ENCODE assay signal across 9 mouse cellular contexts in the genomic region with DNA sequence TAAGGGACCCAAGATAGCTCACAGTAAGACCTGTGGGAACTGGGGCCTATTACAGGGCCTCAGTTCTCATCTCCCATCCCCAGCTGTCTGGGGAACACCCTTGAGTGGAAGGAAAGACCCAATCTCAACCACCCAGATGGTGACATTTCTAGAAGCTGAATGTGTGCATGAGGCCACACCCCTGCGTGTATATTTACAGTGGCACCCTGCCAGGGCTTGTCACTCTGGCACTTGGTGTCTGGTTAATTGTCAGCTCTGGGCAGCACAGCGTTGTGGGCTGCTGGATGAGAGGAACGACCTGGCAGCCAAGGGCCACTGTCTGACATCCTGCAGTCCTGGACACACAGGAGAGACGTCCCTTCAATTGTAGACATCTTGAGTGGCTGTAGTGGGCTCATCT. TPM values are rescaled to one million over a fixed set of nuclear protein-coding genes. Genes with fewer than 3 reads are reported as not detected.
DNase-seq lines count a peak whose midpoint lies in the region; ATAC-seq and TF ChIP-seq lines count a peak whose summit lies in the region.
"Had no signal": no experiment of that assay in that cellular context is flagged by ENCODE, and none has a peak within 500 bp of the region (broad histone marks: within the 10 kb centered on the region; RNA-seq: fewer than 3 reads in every experiment).

No protein-coding gene starts in this region.

- no peak for TF ChIP-seq CTCF in lung, embryonic 14.5 days (IDR thresholded peaks at IDR 0.05; ENCODE audit: low read depth)

- no peaks in the 10 kb centered on the region for H3K27me3 ChIP-seq in kidney, embryonic 16.5 days (ENCODE audit: insufficient read depth, low read length)
- no peaks in the 10 kb centered on the region for H3K27me3 ChIP-seq in intestine, embryonic 15.5 days (replicated peaks)
- no peaks in the 10 kb centered on the region for H3K27me3 ChIP-seq in lung, embryonic 14.5 days (ENCODE audit: insufficient read depth, low read length)
- H3K27me3 ChIP-seq: limb, embryonic 15.5 days had no signal

- H3K27ac ChIP-seq in kidney, embryonic 16.5 days (ENCODE audit: low read length): no peak overlapping the region
- 0 out of 2 replicates have a peak overlapping the region, but pooled peaks have one; percentile 94 for H3K27ac ChIP-seq in intestine, embryonic 15.5 days
- peak overlapping the region; percentile 69; the same call in 1 of the 2 replicates for H3K27ac ChIP-seq in lung, embryonic 14.5 days (ENCODE audit: low read depth)

- ATAC-seq in kidney, embryonic 16.5 days (ENCODE audit: low FRiP score, low TSS enrichment): no peak
- ATAC-seq in intestine, embryonic 15.5 days: peak; percentile 6; the same call in 1 of the 2 replicates
- ATAC-seq in lung, embryonic 14.5 days (ENCODE audit: insufficient read depth): no peak

- no peak overlapping the region for H3K4me2 ChIP-seq in kidney, embryonic 16.5 days (replicated peaks; ENCODE audit: low read depth, low read length)
- H3K4me2 ChIP-seq in intestine, embryonic 15.5 days (replicated peaks): peak overlapping the region; percentile 76
- peak overlapping the region; percentile 84 for H3K4me2 ChIP-seq in lung, embryonic 14.5 days

- peak; percentile 70 for DNase-seq in kidney, adult 11 months
- DNase-seq in c-Kit-positive CD71-positive TER-119-negative erythroid progenitor cells, embryonic 14.5 days (ENCODE audit: low read depth): peak; percentile 97
- DNase-seq in lung, embryonic 14.5 days: peak; percentile 68
- no peak for DNase-seq in testis, postnatal 10 days (ENCODE audit: low spot score)
- DNase-seq in thymus, postnatal 4 days: no peak
- no peak for DNase-seq in thymus, adult 18-20 months

- H3K36me3 ChIP-seq in kidney, embryonic 16.5 days (ENCODE audit: insufficient read depth, low read length): 0 out of 2 replicates have a peak, but pooled peaks cover 3% of the 10 kb centered on the region
- H3K36me3 ChIP-seq in intestine, embryonic 15.5 days: peaks cover 5% of the 10 kb centered on the region; the same call in 1 of the 2 replicates
- peaks cover 30% of the 10 kb centered on the region for H3K36me3 ChIP-seq in lung, embryonic 14.5 days (ENCODE audit: insufficient read depth)

- H3K4me1 ChIP-seq in kidney, embryonic 16.5 days (ENCODE audit: insufficient read depth, low read length): peaks cover 36% of the 10 kb centered on the region
- H3K4me1 ChIP-seq in intestine, embryonic 15.5 days (replicated peaks): peaks cover 45% of the 10 kb centered on the region
- peaks cover 18% of the 10 kb centered on the region; the same call in 1 of the 2 replicates for H3K4me1 ChIP-seq in lung, embryonic 14.5 days (ENCODE audit: insufficient read depth)

- H3K4me3 ChIP-seq in kidney, embryonic 16.5 days (ENCODE audit: low read length): no peak overlapping the region
- no peak overlapping the region for H3K4me3 ChIP-seq in intestine, embryonic 15.5 days (replicated peaks)
- no peak overlapping the region for H3K4me3 ChIP-seq in lung, embryonic 14.5 days (ENCODE audit: low read depth, low read length)

- H3K9ac ChIP-seq in kidney, embryonic 16.5 days (replicated peaks; ENCODE audit: low read length): no peak overlapping the region
- no peak overlapping the region for H3K9ac ChIP-seq in intestine, embryonic 15.5 days
- peak overlapping the region; percentile 86; the same call in 1 of the 2 replicates for H3K9ac ChIP-seq in lung, embryonic 14.5 days

- H3K9me3 ChIP-seq in kidney, embryonic 16.5 days (ENCODE audit: low read length): no peaks in the 10 kb centered on the region
- no peaks in the 10 kb centered on the region for H3K9me3 ChIP-seq in intestine, embryonic 15.5 days
- no peaks in the 10 kb centered on the region for H3K9me3 ChIP-seq in lung, embryonic 14.5 days (ENCODE audit: low read depth, low read length)
- H3K9me3 ChIP-seq: limb, embryonic 15.5 days had no signal

- WGBS in kidney, embryonic 16.5 days: 46% methylated on average over 4 of the region's 4 CpGs
- whole genome bisulfite sequencing in intestine, embryonic 15.5 days: 35% methylated on average over 4 of the region's 4 CpGs
- WGBS in lung, embryonic 14.5 days: 22% methylated on average over 4 of the region's 4 CpGs

RNA-seq across cellular contexts. Expression of gene Ube2v1, which starts 3.0 kb away (rescaled TPM):
- polyA plus RNA-seq in kidney, embryonic 16.5 days (2015; fragmentation: Nextera tagmentation; extraction: Ambion mirVana): 319 and 338 TPM in 2 replicates
- 268 and 270 TPM in 2 replicates for polyA plus RNA-seq in intestine, embryonic 15.5 days (2015; fragmentation: Nextera tagmentation; extraction: Ambion mirVana)
- polyA plus RNA-seq in lung, embryonic 14.5 days (2014; fragmentation: Nextera tagmentation; extraction: Ambion mirVana): 275 and 293 TPM in 2 replicates

RNA-seq across cellular contexts. Expression of gene Gm20431, which starts 32.4 kb away (rescaled TPM):
- 1.3 and 6.1 TPM in 2 replicates for polyA plus RNA-seq in kidney, embryonic 16.5 days (2015; fragmentation: Nextera tagmentation; extraction: Ambion mirVana)
- polyA plus RNA-seq in intestine, embryonic 15.5 days (2015; fragmentation: Nextera tagmentation; extraction: Ambion mirVana): 0.40 and 7.2 TPM in 2 replicates
- polyA plus RNA-seq in lung, embryonic 14.5 days (2014; fragmentation: Nextera tagmentation; extraction: Ambion mirVana): 10.0 and 12.3 TPM in 2 replicates

RNA-seq across cellular contexts. Expression of gene Cebpb, which starts 59.8 kb away (rescaled TPM):
- 0.34 and 0.45 TPM in 2 replicates for polyA plus RNA-seq in kidney, embryonic 16.5 days (2015; fragmentation: Nextera tagmentation; extraction: Ambion mirVana)
- 22.5 and 24.3 TPM in 2 replicates for polyA plus RNA-seq in intestine, embryonic 15.5 days (2015; fragmentation: Nextera tagmentation; extraction: Ambion mirVana)
- polyA plus RNA-seq in lung, embryonic 14.5 days (2014; fragmentation: Nextera tagmentation; extraction: Ambion mirVana): 73.4 and 77.4 TPM in 2 replicates

Comparison
In these comparisons a context has a peak if more than half of its experiments do, and no peak if none do; other contexts are left out.
1. DNase-seq: peak in kidney, adult 11 months (single experiment), c-Kit-positive CD71-positive TER-119-negative erythroid progenitor cells, embryonic 14.5 days (single experiment) and lung, embryonic 14.5 days (single experiment); none in testis, postnatal 10 days (single experiment), thymus, postnatal 4 days (single experiment) and thymus, adult 18-20 months (0 of 2).
2. RNA of gene Cebpb, which starts 59.8 kb away (polyA plus RNA-seq): 73.4 to 77.4 TPM in lung, embryonic 14.5 days and 22.5 to 24.3 TPM in intestine, embryonic 15.5 days; 0.34 to 0.45 TPM in kidney, embryonic 16.5 days; every median in the first group is over 10 times any median in the second.